Mouse (Mus musculus): Measurements from ENCODE around the gene Hist1h3c.

DNA sequence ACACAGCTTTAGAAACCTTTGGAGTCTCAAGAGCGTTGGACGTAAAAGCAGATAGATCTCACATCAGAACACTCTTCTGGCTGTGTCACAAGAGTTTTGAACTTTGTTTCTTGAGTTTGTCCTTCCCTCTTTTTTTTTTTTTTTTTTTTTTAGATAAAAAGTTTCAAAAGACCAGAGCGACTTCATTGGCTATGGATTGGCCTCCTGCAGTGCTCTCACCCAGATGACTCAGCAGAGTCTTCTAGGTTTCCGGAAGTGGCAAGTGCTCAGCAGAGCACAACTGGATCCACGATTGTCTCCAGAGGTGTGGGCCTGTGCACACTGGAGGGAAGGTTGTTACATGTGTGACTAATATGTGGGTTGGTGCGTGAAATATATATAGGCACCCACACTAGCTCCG is 32.9 kb upstream of the Hist1h3c start:
- TF ChIP-seq POLR2A (IDR thresholded peaks at IDR 0.05; ENCODE audit: borderline replicate concordance, control insufficient read depth, low read depth, low read length) (no peak), CTCF (IDR thresholded peaks at IDR 0.05; ENCODE audit: control insufficient read depth, insufficient read depth, low read length) (no peak)

Data from bone marrow, adult 2 months (tissue).